Mouse (Mus musculus) liver, embryonic 15.5 days (tissue): ENCODE data around the gene Fbxl18. TPM values are rescaled to one million over a fixed set of nuclear protein-coding genes. Genes with fewer than 3 reads are reported as not detected.

Experiments used
- ATAC-seq: fragments of 200-750 bp; cut with Nextera tagmentation; 2 replicates; pipeline ENCODE4 v1.8.0; 2017; ENCODE audit warnings: moderate number of reproducible peaks, mild to moderate bottlenecking, moderate library complexity; ENCODE audit not compliant: insufficient read depth
- H3K27ac ChIP-seq: fragments of 300-500 bp; sonication (generic); replicated peaks from 2 replicates; pipeline ENCODE4 v1.5.1; 2015; ENCODE audit warnings: mild to moderate bottlenecking, inconsistent platforms
- H3K27me3 ChIP-seq: fragments of 300-500 bp; sonication (generic); 2 replicates; pipeline ENCODE4 v1.6.1; 2015; ENCODE audit warnings: mild to moderate bottlenecking, inconsistent platforms
- H3K36me3 ChIP-seq: fragments of 300-500 bp; sonication (generic); replicated peaks from 2 replicates; pipeline ENCODE4 v1.6.1; 2015; ENCODE audit warnings: moderate library complexity, mild to moderate bottlenecking, inconsistent platforms
- H3K4me1 ChIP-seq: fragments of 300-500 bp; sonication (generic); replicated peaks from 2 replicates; pipeline ENCODE4 v1.6.1; 2015; ENCODE audit warnings: inconsistent platforms
- H3K4me2 ChIP-seq: fragments of 300-500 bp; sonication (generic); 2 replicates; pipeline ENCODE4 v1.6.1; 2015; ENCODE audit warnings: moderate library complexity, mild to moderate bottlenecking, inconsistent platforms
- H3K4me3 ChIP-seq: fragments of 300-500 bp; sonication (generic); replicated peaks from 2 replicates; pipeline ENCODE4 v1.5.1; 2015; ENCODE audit warnings: mild to moderate bottlenecking, inconsistent platforms
- H3K9ac ChIP-seq: fragments of 300-500 bp; sonication (generic); 2 replicates; pipeline ENCODE4 v1.6.1; 2015; ENCODE audit warnings: moderate library complexity, mild to moderate bottlenecking, inconsistent platforms
- H3K9me3 ChIP-seq: fragments of 300-500 bp; sonication (generic); replicated peaks from 2 replicates; pipeline ENCODE4 v1.6.1; 2016; ENCODE audit warnings: inconsistent platforms
- WGBS: fragments of 180-500 bp; shearing (Covaris S2); methylation state at CpG from one replicate; pipeline ENCODE4 v1.1.7; 2015; ENCODE audit warnings: mixed read lengths; ENCODE audit not compliant: insufficient replicate concordance; 5-methylcytosine and 5-hydroxymethylcytosine counted together
- polyA plus RNA-seq: library from polyadenylated mRNA; unstranded; fragments of >200 nt; fragmentation: Nextera tagmentation; extraction: Ambion mirVana; gene quantifications from 2 replicates; pipeline ENCODE4 v1.2.1, GENCODE M21; 2015

Gene Fbxl18
- polyA plus RNA-seq, 1 experiment from 2014 or later = 3.3 TPM

GRCm38 (mm10) chr5:142857763-142858229 lies 37.4 kb downstream of the Fbxl18 start:
- H3K9ac ChIP-seq = no peak overlapping the region
- H3K4me3 ChIP-seq = no peak overlapping the region
- WGBS = 22% methylated on average over 16 of the region's 16 CpGs
- 0 out of 2 replicates have a peak, but pooled peaks cover 6% of the 10 kb centered on the region for H3K9me3 ChIP-seq
- peaks cover 19% of the 10 kb centered on the region for H3K27me3 ChIP-seq
- H3K4me1 ChIP-seq = peaks cover 15% of the 10 kb centered on the region
- H3K27ac ChIP-seq = no peak overlapping the region
- ATAC-seq = no peak
- H3K36me3 ChIP-seq = no peaks in the 10 kb centered on the region
- H3K4me2 ChIP-seq = no peak overlapping the region

- Histone ChIP-seq H3K27ac (no peak overlapping the region), H3K4me3 (no peak overlapping the region), H3K36me3 (no peaks in the 10 kb centered on the region), H3K9me3 (0 out of 2 replicates have a peak, but pooled peaks cover 6% of the 10 kb centered on the region), H3K4me1 (peaks cover 15% of the 10 kb centered on the region), H3K4me2 (no peak overlapping the region), H3K9ac (no peak overlapping the region), H3K27me3 (peaks cover 19% of the 10 kb centered on the region)
- 62% methylated on average over 4 of the region's 4 CpGs for WGBS
- ATAC-seq = no peak
These were observed 38.8 kb downstream of the Fbxl18 start for GRCm38 (mm10) chr5:142856408-142856807.

GRCm38 (mm10) chr5:142854877-142855276 lies 40.3 kb downstream of the Fbxl18 start:
- H3K4me2 ChIP-seq = no peak overlapping the region
- peaks cover 15% of the 10 kb centered on the region for H3K4me1 ChIP-seq
- 66% methylated on average over 10 of the region's 10 CpGs for WGBS
- 0 out of 2 replicates have a peak, but pooled peaks cover 6% of the 10 kb centered on the region for H3K9me3 ChIP-seq
- H3K4me3 ChIP-seq = no peak overlapping the region
- ATAC-seq = no peak
- no peak overlapping the region for H3K27ac ChIP-seq
- H3K27me3 ChIP-seq = peaks cover 19% of the 10 kb centered on the region
- no peak overlapping the region for H3K9ac ChIP-seq
- no peaks in the 10 kb centered on the region for H3K36me3 ChIP-seq

DNA sequence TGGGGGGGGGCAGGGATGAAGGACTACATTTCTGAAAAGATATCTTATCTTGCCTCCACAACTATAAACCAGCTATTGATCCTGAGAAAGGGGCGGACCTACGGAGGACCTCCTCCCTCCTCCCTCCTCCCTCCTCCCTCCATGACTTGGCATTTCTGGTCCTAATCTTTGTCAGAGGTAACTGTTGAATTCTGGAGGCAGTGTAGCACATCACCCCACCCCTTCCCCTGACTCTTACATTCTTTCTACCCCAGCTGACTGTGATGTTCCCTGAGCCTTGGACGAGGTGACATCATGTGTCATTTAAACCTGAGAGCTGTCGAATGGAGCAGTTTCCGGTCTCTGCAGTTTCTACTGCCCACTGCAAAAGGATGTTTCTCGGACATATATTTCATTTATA lies 41.6 kb downstream of the Fbxl18 start:
- peak; percentile 57 for ATAC-seq
- 40% methylated on average over 6 of the region's 6 CpGs for WGBS
- no peak overlapping the region for H3K27ac ChIP-seq

GRCm38 (mm10) chr5:142851681-142852049 lies 43.6 kb downstream of the Fbxl18 start:
- H3K36me3 ChIP-seq = no peaks in the 10 kb centered on the region
- ATAC-seq = no peak
- no peak overlapping the region for H3K4me3 ChIP-seq
- no peak overlapping the region for H3K9ac ChIP-seq
- WGBS = 50% methylated on average over 5 of the region's 5 CpGs
- 0 out of 2 replicates have a peak, but pooled peaks cover 6% of the 10 kb centered on the region for H3K9me3 ChIP-seq
- no peak overlapping the region for H3K27ac ChIP-seq
- no peak overlapping the region for H3K4me2 ChIP-seq
- H3K27me3 ChIP-seq = no peaks in the 10 kb centered on the region
- peaks cover 10% of the 10 kb centered on the region for H3K4me1 ChIP-seq

More for the DNA sequence above, 41.6 kb downstream of the Fbxl18 start:
- peaks cover 11% of the 10 kb centered on the region for H3K27me3 ChIP-seq
- no peaks in the 10 kb centered on the region for H3K36me3 ChIP-seq
- H3K4me1 ChIP-seq = peaks cover 15% of the 10 kb centered on the region
- H3K4me2 ChIP-seq = no peak overlapping the region
- no peak overlapping the region for H3K4me3 ChIP-seq
- H3K9me3 ChIP-seq = 0 out of 2 replicates have a peak, but pooled peaks cover 6% of the 10 kb centered on the region
- H3K9ac ChIP-seq = no peak overlapping the region

DNA sequence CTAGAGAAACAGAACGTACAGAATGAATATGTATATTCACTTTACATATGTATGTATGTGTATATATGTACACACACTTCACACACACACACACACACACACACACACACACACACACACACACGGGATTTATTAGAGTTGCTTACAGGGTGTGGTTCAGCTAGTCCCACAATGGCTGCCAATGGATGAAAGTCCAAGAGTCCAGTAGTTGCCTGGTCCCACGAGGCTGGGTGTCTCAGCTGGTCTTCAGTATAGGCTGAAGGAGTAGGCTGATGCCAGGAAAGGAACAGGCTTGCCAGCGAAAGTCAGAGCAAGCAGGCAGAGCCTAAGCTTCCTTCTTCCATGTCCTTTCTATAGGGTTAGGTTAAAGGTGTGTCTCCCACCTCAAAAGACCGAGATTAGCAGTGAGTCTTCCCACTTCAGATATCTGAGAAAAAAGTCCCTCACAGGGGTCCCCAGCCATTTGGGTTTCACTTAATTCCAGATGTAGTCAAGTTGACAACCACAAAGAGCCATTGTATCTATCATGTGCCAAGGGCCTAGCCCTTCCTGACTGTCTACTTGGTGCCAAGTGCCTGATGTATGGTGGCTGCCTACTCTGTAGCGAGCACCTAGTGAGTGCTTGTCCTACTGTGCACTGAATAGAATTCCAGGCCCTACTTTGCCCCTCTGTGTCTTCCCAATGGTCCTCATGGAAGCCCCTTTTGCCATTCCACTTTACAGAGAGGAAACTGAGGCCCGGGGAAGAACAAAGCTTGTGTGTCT lies 44.1 kb downstream of the Fbxl18 start:
- H3K27me3 ChIP-seq = no peaks in the 10 kb centered on the region
- no peak overlapping the region for H3K9ac ChIP-seq
- H3K36me3 ChIP-seq = no peaks in the 10 kb centered on the region
- H3K4me2 ChIP-seq = no peak overlapping the region
- no peak overlapping the region for H3K27ac ChIP-seq
- 0 out of 2 replicates have a peak, but pooled peaks cover under 1% of the 10 kb centered on the region for H3K9me3 ChIP-seq
- peaks cover 10% of the 10 kb centered on the region for H3K4me1 ChIP-seq
- ATAC-seq = no peak
- 58% methylated on average over 7 of the region's 7 CpGs for WGBS
- no peak overlapping the region for H3K4me3 ChIP-seq

DNA sequence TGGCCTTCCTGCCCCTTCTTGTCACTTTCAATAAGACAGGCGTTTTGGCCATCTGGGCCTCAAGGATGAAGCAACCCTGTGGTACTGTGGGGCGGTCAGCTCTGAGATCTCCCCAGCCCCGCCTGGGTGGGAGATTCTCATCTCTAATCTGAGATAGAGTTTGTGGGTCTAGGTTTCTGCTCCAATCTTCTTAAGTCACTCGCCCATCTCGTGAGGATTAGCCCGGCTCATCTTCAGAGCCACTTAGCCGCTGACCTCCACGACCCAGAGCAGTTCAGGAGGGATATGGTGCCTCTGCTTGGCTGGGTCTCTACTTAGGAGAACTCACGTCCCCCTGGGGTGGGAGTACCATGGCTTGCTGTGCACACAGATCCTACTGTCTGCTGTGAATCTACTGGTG lies 44.7 kb downstream of the Fbxl18 start:
- no peak for ATAC-seq

GRCm38 (mm10) chr5:142848911-142849310 lies 46.3 kb downstream of the Fbxl18 start:
- no peak for ATAC-seq
- 81% methylated on average over 7 of the region's 7 CpGs for WGBS
- peaks cover 6% of the 10 kb centered on the region for H3K4me1 ChIP-seq

More for the DNA sequence above, 44.7 kb downstream of the Fbxl18 start:
- Histone ChIP-seq H3K36me3 (no peaks in the 10 kb centered on the region), H3K27ac (no peak overlapping the region), H3K4me2 (no peak overlapping the region), H3K4me3 (no peak overlapping the region), H3K9ac (no peak overlapping the region), H3K9me3 (no peaks in the 10 kb centered on the region), H3K27me3 (no peaks in the 10 kb centered on the region), H3K4me1 (peaks cover 10% of the 10 kb centered on the region)
- WGBS = 54% methylated on average over 9 of the region's 9 CpGs

DNA sequence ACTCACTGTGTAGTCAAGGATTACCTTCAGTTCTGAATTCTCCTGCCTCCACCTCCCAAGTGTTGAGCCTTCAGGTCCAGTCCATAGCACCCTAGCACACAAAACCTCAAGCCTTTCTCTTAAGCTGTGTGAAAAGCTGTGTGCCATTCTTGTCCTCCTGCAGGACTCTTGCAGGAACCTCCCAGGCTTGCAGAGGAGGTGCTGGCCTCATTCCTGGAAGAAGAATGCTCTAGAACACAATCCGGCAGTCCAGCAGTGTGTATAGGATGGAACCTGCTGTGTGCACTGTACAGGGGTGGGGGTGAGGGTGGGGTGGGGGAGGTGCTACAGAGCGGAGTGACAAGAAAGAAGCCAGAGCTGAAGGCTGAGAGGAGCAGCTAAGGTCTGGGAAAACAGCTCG lies 47.1 kb downstream of the Fbxl18 start:
- 53% methylated on average over 3 of the region's 3 CpGs for WGBS
- Histone ChIP-seq H3K4me3 (no peak overlapping the region), H3K36me3 (no peaks in the 10 kb centered on the region), H3K9me3 (no peaks in the 10 kb centered on the region), H3K4me2 (no peak overlapping the region), H3K4me1 (no peaks in the 10 kb centered on the region), H3K27ac (no peak overlapping the region), H3K9ac (no peak overlapping the region), H3K27me3 (no peaks in the 10 kb centered on the region)
- no peak for ATAC-seq

More at GRCm38 (mm10) chr5:142848911-142849310, 46.3 kb downstream of the Fbxl18 start:
- no peaks in the 10 kb centered on the region for H3K27me3 ChIP-seq
- H3K4me2 ChIP-seq = no peak overlapping the region
- H3K36me3 ChIP-seq = no peaks in the 10 kb centered on the region
- no peak overlapping the region for H3K9ac ChIP-seq
- H3K4me3 ChIP-seq = no peak overlapping the region
- no peaks in the 10 kb centered on the region for H3K9me3 ChIP-seq
- no peak overlapping the region for H3K27ac ChIP-seq

GRCm38 (mm10) chr5:142844467-142844866 lies 50.8 kb downstream of the Fbxl18 start:
- Histone ChIP-seq H3K9me3 (no peaks in the 10 kb centered on the region), H3K4me1 (no peaks in the 10 kb centered on the region), H3K4me3 (no peak overlapping the region), H3K36me3 (no peaks in the 10 kb centered on the region), H3K4me2 (no peak overlapping the region), H3K9ac (no peak overlapping the region), H3K27me3 (no peaks in the 10 kb centered on the region), H3K27ac (no peak overlapping the region)
- no peak for ATAC-seq
- 43% methylated on average over 8 of the region's 8 CpGs for WGBS

DNA sequence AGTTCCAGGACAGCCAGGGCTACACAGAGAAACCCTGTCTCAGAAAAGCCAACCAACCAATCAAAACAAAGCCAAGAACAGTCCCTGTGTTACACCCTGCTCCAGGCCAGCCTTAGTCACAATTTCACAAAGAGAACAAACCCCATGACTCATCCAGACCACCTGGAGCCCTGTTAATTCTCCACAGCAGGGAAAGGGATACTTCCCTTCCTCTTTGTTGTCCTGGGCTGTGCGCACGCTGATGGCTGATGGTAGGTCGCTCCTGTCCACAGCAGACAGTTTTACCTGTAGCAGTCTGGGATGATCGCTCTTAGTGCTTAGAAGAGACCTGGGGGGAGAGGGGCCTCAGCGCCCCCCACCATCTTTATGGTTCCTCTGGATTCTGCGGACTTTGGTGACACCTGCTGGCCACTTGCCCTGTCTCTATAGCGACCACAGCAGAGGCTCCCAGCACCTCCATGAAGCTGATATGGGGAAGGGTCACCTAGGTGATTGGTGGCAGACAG lies 53.0 kb downstream of the Fbxl18 start:
- Histone ChIP-seq H3K36me3 (no peaks in the 10 kb centered on the region), H3K9ac (no peak overlapping the region), H3K27ac (no peak overlapping the region), H3K4me1 (no peaks in the 10 kb centered on the region), H3K9me3 (no peaks in the 10 kb centered on the region), H3K4me3 (no peak overlapping the region), H3K4me2 (no peak overlapping the region), H3K27me3 (no peaks in the 10 kb centered on the region)
- no peak for ATAC-seq
- 33% methylated on average over 7 of the region's 7 CpGs for WGBS
